Mouse (Mus musculus): ENCODE data around the gene Sh3d21.

DNA sequence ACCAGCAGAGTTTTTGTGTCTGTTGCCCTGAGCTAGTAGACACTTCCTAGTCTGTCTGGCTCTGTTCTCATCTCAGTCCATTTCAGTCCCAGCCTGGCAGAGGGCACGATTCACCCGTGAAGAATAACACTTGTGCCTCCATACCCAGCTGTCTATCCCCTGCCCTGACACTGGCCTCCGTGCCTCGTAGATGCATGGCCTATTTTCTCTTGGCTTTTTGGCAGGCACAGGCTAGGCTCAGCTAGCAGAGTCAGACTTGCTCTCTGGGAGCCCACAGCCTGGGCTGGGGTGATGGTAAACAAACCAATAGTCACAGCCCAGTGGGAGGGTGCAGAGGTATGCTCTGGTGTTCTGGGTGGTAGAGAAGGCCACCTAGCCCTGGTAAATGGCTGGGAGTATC lies 50.0 kb downstream of the Sh3d21 start:
- TF ChIP-seq POLR2A (IDR thresholded peaks at IDR 0.05; ENCODE audit: low read depth, low read length), result no peak
- TF ChIP-seq CTCF (conservative IDR thresholded peaks at IDR 0.05; ENCODE audit: insufficient read depth, insufficient read length, low read depth, low read length), result no peak

Data from kidney, adult 2 months (tissue).